Mouse (Mus musculus) frontal cortex, postnatal 36 days (tissue): Measurements from ENCODE around the gene Itgb8.

Experiments used
- DNase-seq, 2 experiments: peaks; one replicate each; pipeline ENCODE4 v3.0.0; 2022; ENCODE audit warnings: low spot score in 2 of 2

Gene Itgb8

DNA sequence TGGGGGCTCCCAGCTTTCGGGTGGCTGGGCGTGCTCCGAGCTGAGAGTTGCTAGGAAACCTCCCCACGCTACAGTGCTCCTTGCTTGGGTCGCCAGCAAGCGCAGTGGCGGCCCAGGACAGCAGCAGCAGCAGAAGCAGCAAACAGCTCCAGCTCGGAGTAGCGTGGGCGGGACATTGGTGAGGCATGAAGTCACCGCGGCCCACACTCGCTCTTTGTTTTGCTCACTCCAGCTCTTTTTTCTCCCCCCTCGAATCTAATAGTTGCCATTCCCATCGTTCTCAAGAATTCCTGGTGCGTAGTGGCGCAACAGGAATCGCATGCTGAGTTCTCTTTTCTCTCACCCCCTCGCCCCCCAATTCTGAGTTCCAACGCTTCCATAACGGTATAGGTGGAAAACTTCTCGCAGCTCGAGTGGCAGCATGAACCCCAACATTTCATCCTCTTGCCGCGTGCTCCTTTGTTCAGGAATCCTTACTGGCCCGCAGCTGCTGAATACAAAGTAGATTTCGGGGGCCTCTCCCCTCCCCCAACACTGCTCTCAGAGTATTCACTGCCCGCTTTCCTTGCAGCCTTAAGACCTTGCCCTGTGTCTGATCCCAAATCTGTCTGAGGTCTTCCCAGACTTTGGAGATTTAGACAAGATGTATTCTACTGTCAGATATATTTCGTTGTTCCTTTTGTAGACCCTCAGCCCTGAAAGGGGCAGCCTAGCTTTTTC, at the start of gene Itgb8:
Gene Itgb8, minus strand, starts transcription at position 107 of the 720 bp plus-strand sequence.
- DNase-seq, result peak; percentile 85 to 86

DNA sequence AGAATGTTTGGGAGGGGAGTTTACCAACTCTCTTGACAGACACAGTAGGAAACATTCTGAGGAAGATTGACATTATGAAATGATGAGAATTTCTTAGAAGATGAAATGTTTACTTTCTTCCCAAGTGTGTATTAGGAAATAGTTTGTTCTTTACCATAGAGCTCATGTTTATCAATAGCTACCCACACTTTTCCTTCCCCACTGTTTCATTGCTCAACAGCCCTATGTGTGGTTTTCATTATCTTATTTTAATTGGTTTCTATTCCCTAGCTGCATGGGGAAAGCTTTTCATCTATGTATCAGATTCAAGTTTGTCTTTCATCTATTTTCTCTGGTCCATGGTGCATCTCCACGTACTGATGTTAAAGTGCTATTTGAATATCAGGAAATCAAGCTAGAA, 37.7 kb upstream of the Itgb8 start:
- no peak for DNase-seq

DNA sequence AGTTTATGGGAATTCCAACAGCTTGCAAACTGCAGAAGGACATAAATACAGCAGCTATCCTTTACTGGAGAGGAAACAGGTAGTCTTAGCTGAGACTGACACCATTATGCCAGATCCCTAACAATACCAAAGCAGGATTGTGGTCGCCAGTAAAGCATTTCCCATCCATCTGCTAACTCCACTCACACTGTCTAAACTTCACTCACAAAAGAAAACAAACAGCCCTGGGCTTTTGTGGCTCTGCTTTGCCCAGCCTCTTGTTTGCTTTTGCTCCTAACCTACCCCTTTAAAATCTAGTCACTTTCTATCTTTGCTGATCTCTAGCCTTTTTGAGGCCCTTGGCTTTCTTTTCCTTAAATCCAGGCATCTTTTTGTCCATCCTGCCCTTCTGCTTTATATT, 35.0 kb upstream of the Itgb8 start:
- no peak for DNase-seq

DNA sequence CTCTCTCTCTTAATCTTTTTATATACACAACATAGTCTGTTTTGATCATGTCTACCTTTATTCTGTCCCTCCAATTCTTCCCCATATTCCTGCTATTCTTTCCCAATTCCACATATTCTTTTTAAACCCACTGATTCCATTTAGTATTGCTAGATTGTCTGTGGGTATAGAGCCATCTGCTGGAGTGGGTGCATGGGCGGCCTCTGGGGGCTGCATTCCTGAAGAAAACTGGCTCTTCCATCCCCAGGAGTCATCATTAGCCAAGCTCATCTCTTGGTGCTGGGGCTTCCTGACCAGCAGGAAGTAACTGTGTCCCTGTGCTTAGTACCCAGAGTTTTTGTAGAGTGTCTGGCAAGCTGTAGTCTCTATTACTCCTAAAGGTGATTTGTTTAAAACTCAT, 33.4 kb upstream of the Itgb8 start:
- DNase-seq, result no peak

DNA sequence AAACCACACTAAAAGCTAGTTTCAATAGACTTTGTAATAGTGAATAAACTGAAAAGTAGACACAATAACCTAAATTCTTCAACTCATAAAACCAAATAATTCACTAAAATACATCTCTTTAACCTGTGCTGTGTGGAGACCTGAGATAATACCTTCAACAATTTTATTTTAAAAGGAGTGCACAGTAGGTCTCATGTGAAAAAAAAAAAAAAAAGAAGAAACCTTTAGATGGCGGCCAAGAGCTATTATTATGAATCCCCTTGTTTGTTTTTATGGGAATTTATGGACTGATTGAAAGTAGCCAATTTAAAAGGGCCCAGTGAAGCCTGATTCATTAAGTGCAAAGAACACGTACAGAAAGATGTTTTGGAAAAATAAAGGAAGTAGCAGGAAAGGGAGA, 31.4 kb upstream of the Itgb8 start:
- DNase-seq, result no peak

DNA sequence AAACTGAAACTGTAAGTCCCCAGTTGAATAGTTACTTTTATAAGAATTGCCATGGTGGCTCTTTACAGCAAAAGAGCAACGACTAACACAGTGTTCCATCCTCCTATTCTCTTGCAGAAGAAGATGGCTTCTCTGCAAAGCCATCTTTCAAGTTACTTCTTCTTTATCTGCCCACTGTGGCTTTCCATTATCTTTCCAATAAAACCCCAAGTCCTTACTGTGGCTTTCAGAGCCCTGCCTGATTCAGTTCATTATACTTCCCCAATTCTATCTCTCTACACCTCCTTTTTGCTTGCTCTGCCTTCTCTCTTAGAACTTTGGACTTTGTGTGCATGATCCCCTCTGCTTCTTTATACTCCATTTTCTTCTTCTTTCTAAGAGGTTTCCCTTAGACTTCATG, 30.1 kb upstream of the Itgb8 start:
- DNase-seq, result no peak

DNA sequence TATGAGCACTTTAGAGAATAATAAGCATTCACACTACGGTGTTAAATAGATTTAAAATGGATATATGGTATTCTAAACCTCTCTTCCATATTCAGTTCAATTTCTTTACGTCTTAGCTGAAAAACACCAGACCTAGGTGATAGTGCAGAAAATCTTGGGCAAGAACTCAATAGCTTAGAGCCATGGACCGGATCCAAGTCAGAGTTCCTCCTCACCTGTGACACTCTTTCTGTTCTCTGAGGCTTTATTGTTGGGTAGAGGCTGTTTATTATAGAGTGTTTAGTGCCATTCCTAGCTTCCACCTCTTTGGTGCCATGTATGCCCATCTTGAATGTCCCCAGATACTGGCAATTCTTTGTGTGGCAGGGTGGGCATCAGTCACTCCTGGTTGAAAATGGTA, 25.9 kb upstream of the Itgb8 start:
- DNase-seq, result no peak

DNA sequence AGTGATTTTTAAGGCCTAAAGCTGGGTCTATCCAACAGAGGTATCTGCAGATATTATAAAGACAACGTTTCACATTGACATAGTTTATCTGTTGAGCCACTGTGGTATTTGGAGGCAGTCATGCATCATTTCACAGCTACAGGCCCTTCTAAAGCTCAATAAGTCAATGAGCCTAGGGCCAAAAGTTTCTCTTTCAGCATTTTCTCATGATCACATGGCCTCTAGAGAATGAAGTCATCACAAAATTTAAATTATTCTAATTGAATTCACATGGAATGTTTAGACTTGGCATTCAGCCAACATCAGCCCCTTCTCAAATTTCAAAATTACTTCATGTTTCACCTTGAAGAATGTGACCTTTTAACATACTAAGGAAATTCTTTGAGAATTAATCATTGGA, 10.0 kb upstream of the Itgb8 start:
- no peak for DNase-seq

DNA sequence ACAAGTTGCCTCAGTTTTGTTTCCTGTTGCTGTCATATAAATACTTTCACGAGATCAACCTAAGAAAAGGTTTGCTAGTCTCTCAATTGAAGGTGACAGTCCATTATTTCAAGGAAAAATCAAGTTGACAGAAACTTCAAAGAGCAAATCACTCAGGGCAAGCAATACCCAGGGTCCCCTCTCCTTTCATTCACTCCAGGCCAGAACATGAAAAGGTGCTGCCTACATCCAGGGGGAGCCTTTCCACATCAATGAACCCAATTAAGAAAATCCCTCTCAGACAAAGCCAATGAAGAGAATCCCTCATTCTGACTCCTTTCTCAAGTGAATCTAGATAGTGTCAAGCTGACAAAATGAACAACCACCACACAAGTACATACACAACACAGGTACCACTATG, 2.5 kb upstream of the Itgb8 start:
- no peak for DNase-seq

DNA sequence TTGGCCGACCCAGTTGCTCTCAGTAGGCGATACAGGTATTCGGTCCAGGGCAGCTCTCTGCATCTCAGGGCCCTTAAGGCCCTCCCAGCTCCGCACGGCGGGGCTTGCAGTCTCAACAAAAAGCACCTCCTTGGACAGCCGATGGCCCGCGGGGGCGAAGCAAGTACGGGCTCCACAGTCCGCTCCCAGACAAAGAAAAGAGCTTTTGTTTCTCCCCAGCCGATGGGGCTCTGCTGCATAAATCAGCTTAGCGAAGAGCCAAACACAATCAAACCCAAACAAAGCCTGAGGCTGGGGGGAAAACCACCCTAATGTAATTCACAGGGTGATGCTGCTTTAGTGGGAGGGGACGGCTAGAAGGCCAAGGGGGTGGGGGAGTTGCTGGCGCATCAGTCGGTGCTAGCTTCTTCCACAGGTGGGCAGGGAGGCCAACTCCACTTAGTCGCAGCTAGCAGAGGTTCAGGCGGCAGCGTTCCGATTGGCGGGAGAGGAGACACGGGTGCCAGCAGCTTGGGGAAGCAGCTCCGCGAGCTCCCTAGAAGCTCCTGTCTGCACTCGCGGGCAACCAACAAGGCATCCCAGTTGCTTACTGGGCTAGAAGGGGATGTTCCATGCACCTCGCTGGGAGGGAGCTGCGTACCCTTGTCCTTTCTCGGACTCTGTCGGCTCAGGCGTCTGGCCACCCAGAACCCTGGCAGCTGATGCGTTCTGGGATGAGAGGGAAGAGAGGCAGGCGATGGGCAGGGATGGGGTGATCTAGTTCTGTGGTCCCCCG, 494 bp downstream of the Itgb8 start:
- peak; percentile 63 to 69 for DNase-seq

DNA sequence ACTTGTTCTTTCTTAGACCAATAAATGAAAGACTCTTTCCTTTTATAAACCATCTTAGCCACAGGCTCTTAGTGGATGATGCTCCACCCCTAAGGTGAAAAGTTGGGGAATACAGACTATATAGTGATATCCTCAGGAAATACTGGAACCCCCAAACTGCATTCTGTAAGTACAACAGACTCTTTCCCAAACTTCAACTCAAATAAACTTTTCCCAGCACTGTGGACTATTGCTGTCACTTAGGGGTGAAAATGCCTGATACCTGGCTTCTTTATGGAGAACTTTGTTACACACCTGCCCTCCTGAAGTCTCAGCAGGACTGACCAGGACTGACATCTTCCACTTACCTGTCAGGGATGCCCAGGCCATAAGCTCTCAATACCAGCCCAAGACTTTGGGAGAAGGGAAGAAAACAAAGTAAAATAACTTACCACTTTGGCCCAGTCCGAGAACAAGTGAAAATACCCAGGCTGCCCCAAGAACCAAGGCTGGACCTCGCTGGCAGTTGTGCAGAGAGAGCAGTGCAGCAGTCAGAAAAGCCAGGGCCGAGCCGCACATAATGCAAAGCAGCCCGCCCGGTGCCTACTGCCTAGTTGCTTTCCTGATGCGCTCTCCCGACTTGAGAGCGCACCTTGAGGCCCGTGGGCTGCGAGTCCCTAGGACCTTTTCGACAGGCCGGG, 1.2 kb downstream of the Itgb8 start:
- DNase-seq, result peak in 1 of 2 experiments; percentile 30

DNA sequence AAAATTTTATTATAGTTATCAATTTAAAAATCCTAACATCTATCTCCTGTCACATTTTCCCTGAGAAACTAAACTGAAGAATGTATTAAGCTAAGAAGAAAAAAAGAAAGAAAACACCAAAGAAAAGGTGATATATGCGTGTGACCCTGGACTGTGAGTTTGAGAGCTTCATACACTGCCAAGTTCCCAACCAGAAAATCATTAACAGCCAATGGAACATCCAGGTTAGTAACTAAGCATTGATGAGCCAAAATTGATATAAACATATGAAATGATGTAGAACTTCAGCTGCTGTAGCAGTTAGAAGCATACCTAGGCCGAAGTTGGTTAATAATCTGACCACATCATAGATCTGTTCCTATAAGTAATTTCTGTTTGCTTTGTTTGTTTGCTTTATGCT, 6.8 kb downstream of the Itgb8 start:
- DNase-seq, result no peak

DNA sequence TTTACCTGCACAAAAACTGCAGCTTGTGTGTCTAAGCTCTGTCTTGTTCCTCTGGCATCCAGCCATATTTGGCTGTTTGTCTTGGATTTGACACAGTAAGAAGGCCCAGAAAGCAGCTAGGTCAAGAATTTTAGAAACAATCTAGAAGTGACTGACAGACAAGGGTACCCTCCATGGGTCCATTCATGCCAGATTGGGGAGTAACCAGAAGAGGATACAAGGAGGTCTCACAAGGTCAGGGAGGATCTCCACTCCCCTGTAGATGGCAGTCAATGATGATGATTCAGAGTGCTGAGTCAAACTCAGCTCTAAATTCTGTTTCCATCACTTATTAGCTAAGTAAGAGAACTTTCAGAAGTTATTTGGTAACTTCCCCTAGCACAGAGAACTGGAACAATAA, 8.2 kb downstream of the Itgb8 start:
- no peak for DNase-seq

DNA sequence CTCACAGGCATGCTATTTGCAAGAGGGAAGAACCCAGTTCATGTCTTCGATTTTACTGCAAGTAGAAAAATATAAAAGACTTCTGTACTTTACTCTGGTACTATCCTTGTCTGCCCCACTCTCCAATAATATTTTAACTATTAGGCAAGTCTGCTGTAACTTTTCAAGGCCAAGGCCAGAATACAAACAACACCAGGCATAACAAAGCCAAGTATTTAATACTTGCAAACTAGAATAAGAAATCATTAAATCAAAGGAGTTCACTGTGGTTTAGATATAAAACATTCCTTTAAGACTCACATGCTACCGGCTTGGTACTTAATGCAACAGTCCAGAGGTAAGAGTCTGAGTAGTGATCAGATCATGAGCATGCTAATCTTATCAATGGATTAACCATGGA, 9.0 kb downstream of the Itgb8 start:
- DNase-seq, result no peak

DNA sequence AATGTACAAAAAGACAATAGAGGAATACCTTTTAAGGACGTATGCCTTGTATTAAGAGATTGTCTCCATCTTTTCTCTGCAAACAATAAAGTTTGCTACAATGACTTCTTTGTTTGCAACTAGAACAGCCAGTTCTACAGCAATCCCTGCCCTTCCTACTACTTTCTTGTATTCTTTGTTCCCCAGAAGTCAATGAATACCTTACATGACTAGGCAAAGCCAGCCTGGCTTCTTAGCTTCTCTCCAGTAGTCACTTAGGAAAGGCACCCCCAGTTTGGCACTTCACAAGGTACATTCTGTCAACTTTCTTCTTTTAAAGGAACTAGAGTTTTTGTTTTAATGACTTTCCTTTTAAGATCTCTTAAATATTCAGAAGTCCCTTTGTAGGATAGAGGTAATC, 10.7 kb downstream of the Itgb8 start:
- no peak for DNase-seq

DNA sequence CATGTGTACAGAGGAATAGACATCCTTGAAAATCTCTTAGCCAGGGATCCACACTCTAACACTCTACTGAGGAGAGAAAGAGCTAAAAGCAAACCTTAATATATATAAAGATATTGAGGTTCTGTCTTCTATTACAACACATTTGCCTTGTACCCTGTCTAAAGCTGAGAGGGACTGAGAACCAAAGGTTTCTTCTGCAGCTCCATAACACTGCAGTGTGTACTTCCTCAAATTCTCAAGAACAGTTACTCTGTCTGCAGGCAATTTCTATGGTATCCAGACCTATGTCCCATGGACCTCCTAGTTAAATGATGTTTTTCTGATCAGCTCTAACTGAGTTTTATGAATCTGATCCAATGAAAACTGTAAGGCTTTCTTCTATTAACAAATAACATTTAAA, 13.9 kb downstream of the Itgb8 start:
- DNase-seq, result no peak

DNA sequence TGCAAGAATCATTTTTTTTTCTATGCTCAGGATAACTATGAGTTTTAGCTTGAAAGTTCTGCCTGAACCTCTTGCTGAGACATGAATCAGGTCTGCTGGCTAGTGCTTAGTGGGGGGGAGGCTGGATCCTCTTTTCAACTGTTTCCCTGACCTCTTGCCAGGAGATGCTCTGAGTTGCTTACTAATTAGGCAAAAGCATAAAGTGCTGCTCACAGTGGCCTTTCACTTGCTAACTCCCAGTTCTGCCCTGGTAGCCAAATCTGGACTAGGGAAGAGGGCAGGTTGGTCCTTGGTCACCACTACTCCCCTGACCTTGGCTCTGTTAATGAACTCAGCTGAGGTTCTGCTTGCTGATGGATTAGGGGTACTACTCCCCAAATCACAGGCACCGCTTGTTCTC, 19.2 kb downstream of the Itgb8 start:
- DNase-seq, result peak in 1 of 2 experiments; percentile 38

DNA sequence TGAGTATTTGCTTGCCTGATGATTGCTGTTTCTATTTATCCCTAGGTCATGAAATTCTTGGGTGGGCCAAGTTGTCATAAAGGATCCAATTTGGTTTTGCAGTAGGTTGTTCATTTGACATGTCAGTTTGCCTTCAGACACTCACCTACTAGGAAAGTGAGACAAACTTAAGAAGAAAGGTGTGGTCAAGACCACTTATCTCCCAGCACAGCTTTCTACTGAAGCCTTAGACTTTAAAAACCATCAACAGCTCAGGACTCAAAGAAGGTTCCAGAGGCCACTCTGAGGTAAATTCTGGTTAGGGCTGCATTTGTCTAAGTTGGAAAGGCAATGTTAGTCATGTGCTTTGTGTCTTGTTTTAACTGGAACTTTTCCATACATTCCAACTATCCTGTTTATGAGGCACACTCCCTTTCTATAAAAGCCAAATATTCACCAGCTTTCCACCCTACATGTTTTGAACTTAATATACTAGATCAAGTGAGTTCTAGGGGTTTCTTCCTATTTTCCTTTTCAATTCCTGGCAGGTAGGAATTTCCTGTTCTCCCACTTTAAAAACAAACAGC, 20.8 kb downstream of the Itgb8 start:
- DNase-seq, result no peak

DNA sequence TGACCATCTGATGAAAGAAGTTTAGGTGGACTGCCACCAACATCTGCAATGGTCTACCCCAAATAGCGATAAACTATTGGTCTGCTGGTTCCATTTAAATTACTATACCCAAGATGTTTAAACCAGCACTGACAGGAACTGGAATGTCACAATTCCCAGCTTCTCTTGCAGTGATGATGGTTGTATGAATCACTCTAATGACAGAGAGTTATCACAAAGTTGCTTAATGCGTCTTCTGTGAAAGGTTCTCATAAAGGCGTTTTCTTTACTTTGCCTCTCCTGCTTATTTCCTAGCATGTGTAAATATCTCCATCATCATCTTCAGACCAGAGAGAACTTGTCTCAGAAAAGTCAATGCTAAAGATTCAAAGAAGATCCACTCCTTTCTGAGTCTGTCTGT, 23.4 kb downstream of the Itgb8 start:
- DNase-seq, result no peak

DNA sequence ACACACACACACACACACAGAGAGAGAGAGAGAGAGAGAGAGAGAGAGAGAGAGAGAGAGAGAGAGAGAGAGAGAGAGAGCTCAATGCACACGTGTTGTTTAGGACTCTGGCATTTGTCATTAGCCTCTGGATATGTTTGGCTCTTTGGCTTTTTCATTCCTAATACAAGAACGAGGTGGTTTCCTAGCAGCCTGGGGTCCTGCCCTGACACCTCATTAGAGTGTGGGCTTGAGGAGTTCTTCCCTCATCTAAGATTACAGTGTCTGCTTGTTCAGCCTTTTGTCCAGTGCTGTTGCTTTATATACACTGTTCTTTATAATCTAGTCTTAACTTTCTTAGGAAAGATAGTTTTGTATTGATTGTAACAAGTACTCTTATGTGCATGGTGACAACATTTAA, 27.1 kb downstream of the Itgb8 start:
- no peak for DNase-seq

DNA sequence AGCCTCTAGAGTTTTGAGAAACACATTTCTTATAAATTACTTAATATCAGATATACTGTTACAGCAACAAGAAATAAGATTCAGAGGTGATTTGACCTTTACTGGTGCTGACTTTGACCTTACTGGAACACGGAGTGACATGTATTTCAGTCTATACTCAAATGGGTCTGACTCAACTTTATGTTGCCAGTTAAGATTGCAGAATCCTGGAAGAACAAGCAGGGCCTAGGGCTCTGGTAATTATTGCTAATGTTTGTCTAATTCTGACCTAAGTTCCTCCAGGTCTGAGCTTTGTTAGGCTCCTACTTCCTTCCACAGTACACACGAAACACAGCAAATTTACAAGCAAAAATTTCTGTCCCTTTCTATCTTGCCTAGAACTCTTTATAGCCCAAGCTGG, 28.0 kb downstream of the Itgb8 start:
- DNase-seq, result no peak

DNA sequence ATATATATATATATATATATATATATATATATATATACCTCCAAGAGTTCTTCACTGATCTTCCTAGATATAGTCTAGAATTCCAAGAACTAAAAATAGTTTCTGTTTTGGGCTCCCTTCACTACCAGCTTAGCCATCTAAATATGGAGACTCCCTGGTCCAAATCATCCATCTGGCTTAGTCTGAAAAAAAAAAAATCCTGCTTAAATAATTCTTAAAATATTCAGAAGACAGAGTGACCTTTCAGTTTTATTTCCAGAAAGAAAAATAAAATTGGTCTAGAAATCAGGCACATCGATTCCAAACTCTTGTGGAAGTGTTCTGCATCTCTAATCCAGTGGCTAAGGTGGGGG, 28.6 kb downstream of the Itgb8 start:
- no peak for DNase-seq
